In the genomic region with DNA sequence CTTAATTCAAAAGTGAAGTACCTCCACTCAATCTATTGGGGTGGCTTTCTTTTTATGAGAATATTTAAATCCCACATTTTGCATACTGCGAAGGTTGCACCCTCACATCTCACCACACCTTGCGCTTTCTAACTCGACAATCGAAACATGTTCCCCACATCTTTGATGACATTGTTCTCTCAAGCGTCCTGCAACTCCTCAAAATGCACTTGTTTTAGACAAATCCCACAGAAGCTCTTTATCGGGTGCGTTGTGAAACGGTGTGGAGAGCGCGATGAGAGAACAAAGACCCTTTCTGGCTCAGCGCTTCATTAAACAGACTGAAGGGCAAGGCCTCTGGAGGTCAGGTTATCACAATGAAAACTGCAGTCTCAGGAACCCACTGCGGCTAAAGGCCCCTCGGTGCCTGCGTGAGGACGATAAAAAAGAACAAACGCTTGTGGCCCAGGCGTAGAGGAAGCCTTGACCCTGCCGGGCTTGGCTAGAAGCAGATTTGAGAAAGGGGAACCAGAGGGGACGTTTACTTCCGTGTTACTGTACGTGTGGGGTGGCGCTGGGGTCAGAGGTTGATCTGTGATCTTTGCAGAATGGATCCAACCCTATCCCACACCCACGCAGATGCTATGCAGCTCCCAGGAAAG, we compare ENCODE assay signal across 11 mouse cellular contexts.
DNase-seq lines count a peak whose midpoint lies in the region; ATAC-seq and TF ChIP-seq lines count a peak whose summit lies in the region.
"Had no signal": no experiment of that assay in that cellular context is flagged by ENCODE, and none has a peak within 500 bp of the region (broad histone marks: within the 10 kb centered on the region; RNA-seq: fewer than 3 reads in every experiment).

No protein-coding gene starts in this region.

- H3K27me3 ChIP-seq in hindbrain, embryonic 15.5 days = no peaks in the 10 kb centered on the region
- H3K27me3 ChIP-seq in midbrain, embryonic 10.5 days (ENCODE audit: low read depth, poor library complexity, severe bottlenecking) = 0 out of 2 replicates have a peak, but pooled peaks cover 7% of the 10 kb centered on the region

- no peak for TF ChIP-seq POLR2A in brain, embryonic 14.5 days (IDR thresholded peaks at IDR 0.05; ENCODE audit: borderline replicate concordance, extremely low read depth, insufficient read depth, insufficient read length, poor library complexity, severe bottlenecking)

- DNase-seq in brain, embryonic 14.5 days (ENCODE audit: low read depth) = peak; percentile 61
- peak; percentile 70 for DNase-seq in embryo, embryonic 9.5 days (ENCODE audit: extremely low spot score)
- DNase-seq in midbrain, embryonic 10.5 days (ENCODE audit: low spot score) = peak; percentile 70
- no peak for DNase-seq in left cerebral cortex, postnatal 14 days (ENCODE audit: low spot score in 2 of 2)
- DNase-seq in ovary, adult 18-20 months (ENCODE audit: low spot score) = no peak
- no peak for DNase-seq in adrenal gland, adult (ENCODE audit: inconsistent age in 2 of 2, low spot score in 1 of 2)
- DNase-seq: kidney, adult 8-10 months had no signal

- H3K4me1 ChIP-seq in hindbrain, embryonic 15.5 days (replicated peaks) = peaks cover 24% of the 10 kb centered on the region
- H3K4me1 ChIP-seq in midbrain, embryonic 10.5 days = peaks cover 45% of the 10 kb centered on the region
- H3K4me1 ChIP-seq: embryonic facial prominence, embryonic 15.5 days had no signal

- peak; percentile 14; the same call in 1 of the 2 replicates for ATAC-seq in hindbrain, embryonic 15.5 days (ENCODE audit: low FRiP score, low read depth)
- ATAC-seq in cerebellum, adult (ENCODE audit: insufficient number of reproducible peaks, low FRiP score, low TSS enrichment) = no peak
- ATAC-seq: lung, postnatal 0 days had no signal

- no peaks in the 10 kb centered on the region for H3K36me3 ChIP-seq in hindbrain, embryonic 15.5 days
- H3K36me3 ChIP-seq in midbrain, embryonic 10.5 days = no peaks in the 10 kb centered on the region
- H3K36me3 ChIP-seq: embryonic facial prominence, embryonic 15.5 days had no signal

- H3K9me3 ChIP-seq in hindbrain, embryonic 15.5 days = no peaks in the 10 kb centered on the region
- no peaks in the 10 kb centered on the region for H3K9me3 ChIP-seq in midbrain, embryonic 10.5 days (replicated peaks)
- H3K9me3 ChIP-seq: embryonic facial prominence, embryonic 15.5 days had no signal

- H3K27ac ChIP-seq in hindbrain, embryonic 15.5 days (replicated peaks) = no peak overlapping the region; the same call in 1 of the 2 replicates
- H3K27ac ChIP-seq in midbrain, embryonic 10.5 days (replicated peaks) = peak overlapping the region; percentile 80
- H3K27ac ChIP-seq: embryonic facial prominence, embryonic 15.5 days had no signal

- no peak overlapping the region for H3K9ac ChIP-seq in hindbrain, embryonic 15.5 days
- H3K9ac ChIP-seq: embryonic facial prominence, embryonic 15.5 days had no signal

- WGBS in hindbrain, embryonic 15.5 days = 6% methylated on average over 23 of the region's 23 CpGs
- 7% methylated on average over 23 of the region's 23 CpGs for WGBS in midbrain, embryonic 10.5 days

- peak overlapping the region; percentile 37 for H3K4me2 ChIP-seq in hindbrain, embryonic 15.5 days
- H3K4me2 ChIP-seq: embryonic facial prominence, embryonic 15.5 days had no signal

- TF ChIP-seq CTCF in brain, embryonic 14.5 days (IDR thresholded peaks at IDR 0.05; ENCODE audit: borderline replicate concordance, extremely low read depth, insufficient read depth, insufficient read length) = no peak

- intact Hi-C loops in left cerebral cortex, postnatal 14 days (cut with DNase I) = no loop called here

- H3K4me3 ChIP-seq in hindbrain, embryonic 15.5 days = no peak overlapping the region
- H3K4me3 ChIP-seq in midbrain, embryonic 10.5 days = peak overlapping the region; percentile 24
- H3K4me3 ChIP-seq: embryonic facial prominence, embryonic 15.5 days had no signal

Comparison
In these comparisons a context has a peak if more than half of its experiments do, and no peak if none do; other contexts are left out.
1. DNase-seq: peak in brain, embryonic 14.5 days (single experiment), embryo, embryonic 9.5 days (single experiment) and midbrain, embryonic 10.5 days (single experiment); none in left cerebral cortex, postnatal 14 days (0 of 2), ovary, adult 18-20 months (single experiment) and adrenal gland, adult (0 of 2).